23 mouse cellular contexts compared by ENCODE assay signal in the genomic region with DNA sequence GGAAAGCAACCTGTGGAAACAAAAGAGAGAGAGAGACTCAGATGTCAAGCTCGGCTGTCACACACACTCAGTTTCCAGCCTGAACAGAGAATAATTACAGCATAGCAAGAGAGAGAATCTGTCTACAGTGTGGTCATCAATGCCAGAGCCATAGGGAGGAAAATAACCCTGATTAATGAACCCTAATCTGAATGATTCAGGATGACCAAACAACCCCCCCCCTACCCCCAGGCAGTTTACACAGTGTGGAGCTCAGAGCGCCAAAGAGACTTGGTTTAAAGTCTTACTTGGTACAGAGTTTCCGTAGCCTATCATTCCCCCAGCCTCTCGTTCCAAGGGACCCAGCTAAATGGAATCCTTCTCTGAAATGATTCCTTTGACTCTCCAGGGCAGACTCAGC. TPM values are rescaled to one million over a fixed set of nuclear protein-coding genes. Genes with fewer than 3 reads are reported as not detected.
"Had no signal": no experiment of that assay in that cellular context is flagged by ENCODE, and none has a peak within 500 bp of the region (broad histone marks: within the 10 kb centered on the region; RNA-seq: fewer than 3 reads in every experiment).

No protein-coding gene starts in this region.

- H3K9me3 ChIP-seq: limb, embryonic 10.5 days; limb, embryonic 13.5 days; liver, embryonic 12.5 days; liver, embryonic 15.5 days; midbrain, embryonic 12.5 days; midbrain, embryonic 15.5 days; neural tube, embryonic 13.5 days had no signal

- DNase-seq: kidney, adult 9 months; kidney, postnatal 25 days; layer of hippocampus, adult 9-11 months; liver; lung, adult 18-20 months; right cerebral cortex, adult 18-20 months; right cerebral cortex, postnatal 14 days; right cerebral cortex, postnatal 4 days; thymus, postnatal 25 days had no signal

- H3K27ac ChIP-seq: layer of hippocampus, adult 2 months; limb, embryonic 10.5 days; limb, embryonic 13.5 days; liver, embryonic 12.5 days; liver, embryonic 15.5 days; macrophage; midbrain, embryonic 12.5 days; midbrain, embryonic 15.5 days; neural tube, embryonic 13.5 days; stomach, postnatal 0 days had no signal

- H3K4me1 ChIP-seq: liver, embryonic 15.5 days; midbrain, embryonic 12.5 days; midbrain, embryonic 15.5 days; neural tube, embryonic 13.5 days had no signal

- H3K9ac ChIP-seq: limb, embryonic 13.5 days; liver, embryonic 12.5 days; liver, embryonic 15.5 days; midbrain, embryonic 12.5 days; midbrain, embryonic 15.5 days; neural tube, embryonic 13.5 days had no signal

- H3K4me3 ChIP-seq: layer of hippocampus, adult 2 months; limb, embryonic 10.5 days; limb, embryonic 13.5 days; liver, embryonic 12.5 days; liver, embryonic 15.5 days; midbrain, embryonic 12.5 days; midbrain, embryonic 15.5 days; myocyte; neural tube, embryonic 13.5 days had no signal

- H3K36me3 ChIP-seq: limb, embryonic 10.5 days; limb, embryonic 13.5 days; liver, embryonic 12.5 days; liver, embryonic 15.5 days; midbrain, embryonic 12.5 days; midbrain, embryonic 15.5 days; neural tube, embryonic 13.5 days had no signal

- H3K27me3 ChIP-seq: liver, embryonic 15.5 days; midbrain, embryonic 15.5 days; neural tube, embryonic 13.5 days had no signal

- ATAC-seq: intestine, postnatal 0 days; liver, embryonic 12.5 days; midbrain, embryonic 15.5 days had no signal

- H3K4me2 ChIP-seq: limb, embryonic 13.5 days; liver, embryonic 12.5 days; liver, embryonic 15.5 days; midbrain, embryonic 12.5 days; midbrain, embryonic 15.5 days; neural tube, embryonic 13.5 days had no signal

RNA-seq across cellular contexts. Expression of a gene that starts 45.1 kb away (rescaled TPM):
- polyA plus RNA-seq: intestine, embryonic 14.5 days; intestine, postnatal 0 days; limb, embryonic 10.5 days; liver, embryonic 12.5 days; liver, embryonic 15.5 days; macrophage; myocyte; neural tube, embryonic 13.5 days; stomach, embryonic 14.5 days; stomach, postnatal 0 days had no signal
